Mouse (Mus musculus) spleen, postnatal 36 days (tissue): ENCODE results near the gene Ift57.

Experiments
- DNase-seq, 2 experiments: peaks; one replicate each; pipeline ENCODE4 v3.0.0; 2022; ENCODE audit warnings: low spot score in 2 of 2, mixed read lengths in 1 of 2

Ift57 gene

GRCm38 (mm10) chr16:49698620-49699525 is at the start of gene Ift57:
Gene Ift57 (plus strand): TSS chr16:49699233.
- DNase-seq = peak; percentile 97

GRCm38 (mm10) chr16:49657182-49657581 is 41.9 kb upstream of the Ift57 start:
- no peak for DNase-seq

- DNase-seq = no peak
Observed at GRCm38 (mm10) chr16:49658029-49658428, 41.0 kb upstream of the Ift57 start.

DNA sequence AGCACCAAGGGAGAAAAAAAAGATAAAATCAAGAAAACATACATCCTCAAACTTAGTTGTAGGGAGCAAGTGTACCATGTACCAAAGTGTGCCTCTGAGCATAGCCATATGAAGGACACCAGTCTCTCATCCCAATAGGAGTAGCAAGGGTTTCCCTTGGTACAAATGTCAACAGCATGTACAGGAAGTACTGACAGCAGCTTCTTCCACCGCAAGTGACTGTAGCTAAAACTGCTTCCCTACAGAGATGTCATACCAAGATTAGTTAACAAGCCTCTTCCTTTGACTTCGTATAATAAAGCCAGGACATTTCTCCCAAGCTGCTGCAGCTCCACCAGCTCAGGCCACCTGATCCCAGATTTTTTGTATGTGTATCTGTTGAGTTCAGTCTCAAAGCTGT is 39.9 kb upstream of the Ift57 start:
- DNase-seq = no peak

DNA sequence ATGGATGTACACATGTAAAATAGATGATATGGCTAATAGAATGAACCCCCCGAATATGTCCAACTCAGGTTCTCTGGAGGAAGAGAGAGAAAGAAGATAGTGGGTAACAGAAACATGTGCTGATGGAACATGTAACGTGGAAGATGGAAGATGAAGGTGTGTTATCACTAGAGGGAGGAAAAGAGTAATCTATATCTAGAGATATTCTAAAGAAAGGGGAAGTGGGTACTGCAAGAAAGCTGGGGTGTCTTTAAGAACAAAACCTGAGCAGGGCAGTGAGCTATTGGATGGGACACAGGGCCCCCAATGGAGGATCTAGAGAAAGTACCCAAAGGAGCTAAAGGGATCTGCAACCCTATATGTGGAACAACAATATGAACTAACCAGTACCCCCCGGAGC is 38.9 kb upstream of the Ift57 start:
- peak in 1 of 2 experiments; percentile 3 for DNase-seq

GRCm38 (mm10) chr16:49662201-49662600 is 36.8 kb upstream of the Ift57 start:
- DNase-seq = no peak

DNA sequence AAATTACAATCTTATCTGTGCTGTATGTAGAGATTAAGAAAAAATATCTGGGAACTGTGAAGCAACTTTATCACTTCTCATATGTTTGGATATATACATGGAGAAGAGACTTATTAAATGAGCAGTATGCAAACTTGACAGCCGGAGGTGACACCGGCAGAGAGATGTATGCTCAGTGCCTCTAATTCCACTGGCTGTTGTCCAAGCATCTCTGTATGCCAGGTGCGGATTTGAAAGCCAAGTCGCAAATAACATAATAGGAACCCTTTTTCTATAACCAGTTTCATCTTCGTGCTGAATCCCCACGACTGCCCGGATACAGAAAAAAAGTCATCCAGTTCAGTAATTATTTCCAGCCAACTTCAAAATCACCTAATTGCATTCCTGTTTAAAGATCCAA is 34.4 kb upstream of the Ift57 start:
- DNase-seq = no peak

- no peak for DNase-seq
Observed at GRCm38 (mm10) chr16:49679666-49680065, 19.4 kb upstream of the Ift57 start.

DNA sequence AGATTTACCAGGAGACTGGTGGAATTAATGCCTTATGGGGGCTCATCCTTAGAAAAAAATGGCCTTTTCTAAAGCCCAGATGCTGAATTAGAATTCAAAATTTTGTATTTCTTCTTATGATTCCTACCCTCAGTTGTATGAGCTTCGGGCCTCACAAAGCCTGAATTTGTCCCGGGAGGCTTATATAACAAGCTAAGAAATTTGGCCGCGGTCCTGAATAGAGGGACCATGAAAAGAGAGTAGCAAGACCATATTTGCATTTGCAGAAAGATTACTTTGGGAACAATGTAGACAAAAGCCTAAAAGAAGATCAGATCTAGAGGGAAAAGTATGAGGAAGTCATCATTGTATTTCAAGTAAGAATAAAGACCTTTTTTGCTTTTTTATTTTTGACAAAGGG is 14.1 kb upstream of the Ift57 start:
- DNase-seq = no peak

DNA sequence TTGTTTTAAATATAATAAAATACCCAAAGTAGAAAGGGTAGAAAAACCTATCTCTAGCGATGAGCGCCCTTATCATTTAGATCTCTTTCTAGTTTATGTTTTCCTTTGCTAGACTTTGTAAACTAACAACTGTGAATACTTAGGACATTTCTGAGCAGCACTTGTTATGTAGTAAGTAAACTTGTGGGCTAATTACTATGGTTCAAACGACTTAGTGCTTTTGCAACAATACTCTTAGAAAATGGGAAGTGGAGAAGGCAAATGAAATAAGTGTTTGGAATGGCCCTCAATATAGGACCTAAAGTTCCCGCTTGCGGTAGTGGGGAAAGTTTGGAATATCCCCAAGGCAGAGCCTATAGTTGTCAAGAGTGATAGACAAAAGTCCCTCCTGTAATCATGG is 788 bp downstream of the Ift57 start:
- DNase-seq = no peak

DNA sequence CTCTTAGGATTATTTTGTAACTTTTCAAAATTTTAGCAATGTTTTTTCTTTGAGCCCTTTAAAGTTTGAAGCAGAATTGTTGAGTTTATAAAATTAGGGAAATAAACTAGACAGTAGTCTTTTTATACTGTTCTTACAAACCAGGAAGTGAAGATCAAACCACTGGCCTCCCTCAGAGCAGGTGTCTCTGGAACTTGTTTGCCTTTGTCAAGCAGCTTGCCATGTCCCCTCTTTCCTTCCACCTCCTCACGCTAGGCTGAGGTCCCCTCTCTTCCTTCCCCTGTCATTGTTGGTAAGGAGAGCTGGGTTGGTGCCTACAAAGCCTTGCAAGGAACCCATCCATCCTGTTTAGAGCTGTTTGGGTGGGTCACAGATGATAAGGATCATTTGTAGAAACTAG is 9.0 kb downstream of the Ift57 start:
- DNase-seq = peak; percentile 10 to 20

DNA sequence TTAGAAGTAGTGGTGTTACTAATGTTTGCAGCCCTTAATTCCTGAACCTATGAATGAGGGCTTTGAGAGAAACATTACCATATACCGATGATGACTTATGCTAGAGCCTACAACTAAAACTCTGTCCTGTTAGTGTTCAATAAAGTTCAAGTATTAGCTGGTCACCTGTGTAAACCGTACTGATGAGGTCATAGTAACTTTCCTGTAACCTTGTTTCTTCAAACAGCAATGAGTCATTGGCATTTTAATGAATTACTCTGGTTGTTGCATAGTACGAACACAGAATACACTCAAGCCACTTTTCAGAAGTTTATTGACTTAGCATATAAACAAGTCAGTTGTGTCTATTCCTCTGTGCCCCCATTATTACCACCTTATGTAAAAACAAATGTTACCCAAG is 11.2 kb downstream of the Ift57 start:
- no peak for DNase-seq

GRCm38 (mm10) chr16:49713302-49713701 is 14.3 kb downstream of the Ift57 start:
- DNase-seq = no peak

- DNase-seq = no peak
Observed at GRCm38 (mm10) chr16:49720671-49721070, 21.6 kb downstream of the Ift57 start.

DNA sequence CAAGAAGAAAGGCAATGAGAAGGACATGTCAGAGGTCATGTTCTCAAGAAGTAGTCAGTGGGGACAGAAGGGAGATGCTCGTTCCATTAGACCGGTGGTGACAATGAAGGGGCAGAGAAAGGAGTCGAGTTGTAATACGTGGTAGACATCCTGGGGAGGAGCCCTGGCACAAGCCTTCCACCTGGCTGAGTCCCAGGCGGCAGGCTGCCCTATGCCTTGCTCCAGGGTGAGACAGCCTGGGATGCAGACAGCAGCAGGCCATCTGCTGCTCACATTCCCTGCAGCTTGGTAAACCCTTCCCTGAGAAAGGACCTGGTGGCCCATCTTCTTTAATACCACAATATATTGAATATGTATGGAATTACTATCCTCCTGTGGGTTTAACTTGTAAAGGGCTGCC is 22.6 kb downstream of the Ift57 start:
- DNase-seq = no peak

GRCm38 (mm10) chr16:49723222-49723621 is 24.2 kb downstream of the Ift57 start:
- no peak for DNase-seq

DNA sequence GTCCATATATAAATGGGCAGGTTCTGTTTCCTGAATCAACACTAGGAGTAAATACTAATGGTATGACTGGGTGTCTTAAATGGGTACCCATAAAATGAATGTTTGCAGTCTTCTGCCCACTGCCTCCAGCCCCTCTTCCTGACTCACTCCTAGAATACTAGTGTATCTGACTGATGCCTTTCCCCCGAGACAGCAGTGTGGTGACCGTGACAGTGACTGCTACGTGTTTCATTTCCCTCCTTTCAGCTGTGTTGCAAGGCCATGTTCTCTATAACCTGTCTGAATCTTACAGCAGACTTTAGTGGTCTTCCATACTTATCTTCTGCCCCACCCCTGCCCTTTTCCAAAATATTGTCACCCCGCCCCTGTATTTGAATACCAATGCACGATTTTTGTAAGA is 25.2 kb downstream of the Ift57 start:
- peak; percentile 17 to 20 for DNase-seq

GRCm38 (mm10) chr16:49724931-49725330 is 25.9 kb downstream of the Ift57 start:
- DNase-seq = no peak

DNA sequence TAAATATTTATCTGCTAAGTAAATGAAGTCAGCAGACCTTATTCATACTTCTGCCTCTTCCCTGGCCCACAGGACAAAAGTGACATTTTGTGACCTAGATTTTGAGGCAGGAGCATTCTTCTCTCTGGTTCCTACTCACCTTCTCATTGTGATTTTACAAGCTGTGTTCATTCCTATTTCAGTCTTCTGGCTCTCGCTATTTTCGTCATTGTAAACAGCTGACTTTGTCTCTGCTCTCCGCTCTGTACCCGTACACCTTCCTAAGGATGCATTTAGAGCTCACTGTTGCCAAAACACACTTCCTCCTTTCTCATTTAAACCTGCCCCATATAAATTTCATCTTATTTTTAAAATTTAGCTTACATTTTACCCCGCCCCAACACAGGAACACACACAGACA is 26.4 kb downstream of the Ift57 start:
- no peak for DNase-seq

GRCm38 (mm10) chr16:49726216-49726615 is 27.2 kb downstream of the Ift57 start:
- DNase-seq = no peak

DNA sequence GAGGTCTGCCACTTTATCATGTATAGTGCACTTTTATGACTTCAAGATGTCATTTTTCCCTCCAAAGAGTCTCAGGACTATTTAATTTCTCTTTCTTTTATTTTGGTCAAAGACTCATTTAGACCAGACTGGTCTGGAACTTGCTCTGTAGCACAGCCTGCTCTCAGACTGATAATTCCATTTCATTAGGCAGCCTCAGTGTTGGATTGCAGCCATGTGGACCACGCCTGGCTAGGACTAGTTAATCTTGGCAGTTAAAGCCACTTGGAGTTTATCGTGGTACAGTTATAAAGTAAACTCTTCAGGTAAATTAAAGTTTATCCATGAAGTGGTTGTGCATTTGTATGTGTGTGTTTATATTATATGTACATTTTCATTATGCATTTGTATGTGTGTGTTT is 27.7 kb downstream of the Ift57 start:
- peak; percentile 25 to 55 for DNase-seq

GRCm38 (mm10) chr16:49736536-49736935 is 37.5 kb downstream of the Ift57 start:
- no peak for DNase-seq

GRCm38 (mm10) chr16:49747360-49747759 is 48.3 kb downstream of the Ift57 start:
- no peak for DNase-seq

DNA sequence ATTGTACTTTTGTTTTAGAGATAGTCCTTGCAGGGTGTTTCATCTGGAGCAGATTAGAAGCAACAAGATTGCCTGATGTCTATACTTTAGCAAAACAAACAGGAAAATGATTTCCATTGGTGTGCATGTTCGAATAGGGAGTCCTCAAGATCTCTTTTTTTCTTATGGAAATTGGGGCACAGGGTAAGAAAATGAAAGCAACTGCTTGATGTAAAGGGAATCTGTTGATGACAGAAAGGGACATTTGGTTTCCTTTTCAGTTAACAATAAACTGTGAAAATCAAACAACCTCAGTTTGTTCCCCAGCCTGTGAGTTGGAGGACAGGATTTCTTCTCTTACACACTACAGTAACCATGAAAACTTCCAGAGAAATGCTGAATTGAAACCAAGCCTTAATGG is 53.9 kb downstream of the Ift57 start:
- no peak for DNase-seq
